Mouse (Mus musculus): ENCODE results near the gene Gpc6. TPM values are rescaled to one million over a fixed set of nuclear protein-coding genes. Genes with fewer than 3 reads are reported as not detected.

The Gpc6 gene
- polyA plus RNA-seq, 2 experiments: 26.1 to 39.5 TPM

DNA sequence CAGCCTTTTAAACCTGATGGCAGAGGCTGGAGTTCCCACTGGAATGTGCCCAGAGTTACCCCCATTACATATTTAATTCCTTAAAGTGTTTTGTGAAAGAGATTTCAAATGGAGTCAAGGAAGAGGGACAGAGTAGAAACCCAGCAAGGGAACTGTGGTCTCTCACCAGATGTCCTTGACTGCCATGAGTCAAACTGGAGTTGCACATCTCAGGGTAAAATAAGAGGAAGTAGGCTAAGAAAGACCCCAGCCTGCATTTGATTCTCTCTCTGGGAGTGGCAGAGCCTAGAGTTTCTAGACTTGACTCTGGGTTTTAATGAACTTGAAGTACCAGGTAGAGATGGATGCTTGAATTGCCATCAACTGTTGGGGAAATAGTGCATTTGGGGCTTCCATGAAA lies 946.2 kb downstream of the Gpc6 start:
- Histone ChIP-seq H3K9me3 (ENCODE audit: control insufficient read depth, low read length) (no peaks in the 10 kb centered on the region), H3K4me2 (replicated peaks; ENCODE audit: low read depth, low read length, severe bottlenecking) (no peak overlapping the region), H3K4me1 (ENCODE audit: control insufficient read depth, insufficient read depth, low read length) (peaks cover 4% of the 10 kb centered on the region; the same call in 1 of the 2 replicates), H3K4me3 (replicated peaks; ENCODE audit: low read length) (no peak overlapping the region), H3K9ac (ENCODE audit: low read depth, low read length, severe bottlenecking) (no peak overlapping the region), H3K36me3 (ENCODE audit: control insufficient read depth, insufficient read depth, low read length) (peaks cover 3% of the 10 kb centered on the region; the same call in 1 of the 2 replicates), H3K27me3 (ENCODE audit: control insufficient read depth, insufficient read depth, low read length) (no peaks in the 10 kb centered on the region), H3K27ac (replicated peaks; ENCODE audit: low read depth, low read length) (no peak overlapping the region)
- ATAC-seq (ENCODE audit: low FRiP score, low read depth): no peak
- no peak for DNase-seq (ENCODE audit: low spot score)
- no peak for TF ChIP-seq POLR2A (IDR thresholded peaks at IDR 0.05; ENCODE audit: borderline replicate concordance, extremely low read depth, insufficient read depth, insufficient read length)

GRCm38 (mm10) chr14:117879313-117879712 lies 954.2 kb downstream of the Gpc6 start:
- H3K9me3 ChIP-seq (ENCODE audit: control insufficient read depth, low read length): no peaks in the 10 kb centered on the region
- 86% methylated on average over 9 of the region's 9 CpGs for WGBS
- no peak overlapping the region for H3K27ac ChIP-seq (replicated peaks; ENCODE audit: low read depth, low read length)
- no peak for TF ChIP-seq POLR2A (IDR thresholded peaks at IDR 0.05; ENCODE audit: borderline replicate concordance, extremely low read depth, insufficient read depth, insufficient read length)
- no peak overlapping the region for H3K4me2 ChIP-seq (replicated peaks; ENCODE audit: low read depth, low read length, severe bottlenecking)
- no peak overlapping the region for H3K9ac ChIP-seq (ENCODE audit: low read depth, low read length, severe bottlenecking)
- H3K36me3 ChIP-seq (ENCODE audit: control insufficient read depth, insufficient read depth, low read length): no peaks in the 10 kb centered on the region
- no peak for DNase-seq (ENCODE audit: low spot score)
- no peaks in the 10 kb centered on the region for H3K27me3 ChIP-seq (ENCODE audit: control insufficient read depth, insufficient read depth, low read length)
- H3K4me1 ChIP-seq (ENCODE audit: control insufficient read depth, insufficient read depth, low read length): no peaks in the 10 kb centered on the region
- H3K4me3 ChIP-seq (replicated peaks; ENCODE audit: low read length): no peak overlapping the region
- peak; percentile 4; the same call in 1 of the 2 replicates for ATAC-seq (ENCODE audit: low FRiP score, low read depth)

GRCm38 (mm10) chr14:117881112-117881511 lies 956.0 kb downstream of the Gpc6 start:
- Histone ChIP-seq H3K9me3 (ENCODE audit: control insufficient read depth, low read length) (no peaks in the 10 kb centered on the region), H3K27me3 (ENCODE audit: control insufficient read depth, insufficient read depth, low read length) (no peaks in the 10 kb centered on the region), H3K4me3 (replicated peaks; ENCODE audit: low read length) (no peak overlapping the region), H3K27ac (replicated peaks; ENCODE audit: low read depth, low read length) (no peak overlapping the region), H3K4me1 (ENCODE audit: control insufficient read depth, insufficient read depth, low read length) (no peaks in the 10 kb centered on the region), H3K36me3 (ENCODE audit: control insufficient read depth, insufficient read depth, low read length) (no peaks in the 10 kb centered on the region), H3K4me2 (replicated peaks; ENCODE audit: low read depth, low read length, severe bottlenecking) (no peak overlapping the region), H3K9ac (ENCODE audit: low read depth, low read length, severe bottlenecking) (no peak overlapping the region)
- DNase-seq (ENCODE audit: low spot score) (no peak), ATAC-seq (ENCODE audit: low FRiP score, low read depth) (no peak)
- WGBS: 49% methylated on average over 6 of the region's 6 CpGs
- TF ChIP-seq POLR2A (IDR thresholded peaks at IDR 0.05; ENCODE audit: borderline replicate concordance, extremely low read depth, insufficient read depth, insufficient read length): no peak

DNA sequence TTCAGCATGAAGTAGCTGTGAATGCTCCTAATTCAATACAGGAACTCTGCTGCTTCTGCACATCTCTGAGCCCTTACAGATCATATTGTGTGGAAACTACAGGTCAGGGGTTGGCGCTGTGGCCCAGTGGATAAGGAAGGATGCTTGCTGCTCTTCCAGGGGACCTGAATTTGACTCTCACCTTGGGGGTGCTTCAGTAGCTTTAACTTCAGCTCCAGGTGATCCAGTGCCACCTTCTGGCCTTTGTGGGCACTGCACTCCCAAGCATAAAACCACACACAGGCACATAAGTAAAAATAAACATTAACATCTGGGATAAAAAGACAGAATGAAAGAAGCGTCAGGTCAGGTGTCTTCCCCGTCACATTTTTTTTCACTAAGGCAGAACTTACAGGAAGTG lies 957.1 kb downstream of the Gpc6 start:
- H3K4me3 ChIP-seq (replicated peaks; ENCODE audit: low read length): no peak overlapping the region
- DNase-seq (ENCODE audit: low spot score) (no peak), ATAC-seq (ENCODE audit: low FRiP score, low read depth) (no peak)
- TF ChIP-seq POLR2A (IDR thresholded peaks at IDR 0.05; ENCODE audit: borderline replicate concordance, extremely low read depth, insufficient read depth, insufficient read length): no peak
- no peak overlapping the region for H3K4me2 ChIP-seq (replicated peaks; ENCODE audit: low read depth, low read length, severe bottlenecking)
- no peaks in the 10 kb centered on the region for H3K36me3 ChIP-seq (ENCODE audit: control insufficient read depth, insufficient read depth, low read length)
- H3K9me3 ChIP-seq (ENCODE audit: control insufficient read depth, low read length): no peaks in the 10 kb centered on the region
- H3K4me1 ChIP-seq (ENCODE audit: control insufficient read depth, insufficient read depth, low read length): no peaks in the 10 kb centered on the region
- 57% methylated on average over 3 of the region's 3 CpGs for WGBS
- no peaks in the 10 kb centered on the region for H3K27me3 ChIP-seq (ENCODE audit: control insufficient read depth, insufficient read depth, low read length)
- no peak overlapping the region for H3K27ac ChIP-seq (replicated peaks; ENCODE audit: low read depth, low read length)
- H3K9ac ChIP-seq (ENCODE audit: low read depth, low read length, severe bottlenecking): no peak overlapping the region

GRCm38 (mm10) chr14:117889653-117890052 lies 964.5 kb downstream of the Gpc6 start:
- DNase-seq (ENCODE audit: low spot score) (no peak), ATAC-seq (ENCODE audit: low FRiP score, low read depth) (no peak)
- H3K27me3 ChIP-seq (ENCODE audit: control insufficient read depth, insufficient read depth, low read length): no peaks in the 10 kb centered on the region
- TF ChIP-seq POLR2A (IDR thresholded peaks at IDR 0.05; ENCODE audit: borderline replicate concordance, extremely low read depth, insufficient read depth, insufficient read length): no peak
- H3K27ac ChIP-seq (replicated peaks; ENCODE audit: low read depth, low read length): no peak overlapping the region
- H3K9ac ChIP-seq (ENCODE audit: low read depth, low read length, severe bottlenecking): no peak overlapping the region
- no peaks in the 10 kb centered on the region for H3K9me3 ChIP-seq (ENCODE audit: control insufficient read depth, low read length)
- peaks cover 10% of the 10 kb centered on the region for H3K4me1 ChIP-seq (ENCODE audit: control insufficient read depth, insufficient read depth, low read length)
- 46% methylated on average over 2 of the region's 2 CpGs for WGBS
- H3K4me3 ChIP-seq (replicated peaks; ENCODE audit: low read length): no peak overlapping the region
- H3K4me2 ChIP-seq (replicated peaks; ENCODE audit: low read depth, low read length, severe bottlenecking): no peak overlapping the region
- H3K36me3 ChIP-seq (ENCODE audit: control insufficient read depth, insufficient read depth, low read length): no peaks in the 10 kb centered on the region

DNA sequence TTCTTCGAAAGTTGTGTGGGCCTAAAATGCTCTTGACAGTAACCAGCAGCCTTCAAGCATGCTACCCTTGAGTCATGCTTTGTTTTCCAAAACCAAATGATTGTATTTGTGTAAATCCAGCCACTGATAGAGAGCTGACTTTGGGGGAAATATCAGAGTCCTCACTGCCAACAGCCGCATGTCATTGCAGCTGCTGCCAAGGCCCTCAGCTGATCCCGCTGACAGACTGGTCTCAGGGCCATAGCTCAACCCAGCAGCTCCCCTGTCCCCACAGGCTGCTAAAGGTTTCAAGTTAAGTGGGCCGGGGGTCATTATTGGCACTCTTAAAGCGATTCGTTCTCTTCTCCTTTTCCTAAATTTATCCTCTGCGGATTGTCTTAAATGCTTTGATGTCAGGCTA lies 966.3 kb downstream of the Gpc6 start:
- 35% methylated on average over 7 of the region's 7 CpGs for WGBS
- Histone ChIP-seq H3K36me3 (ENCODE audit: control insufficient read depth, insufficient read depth, low read length) (no peaks in the 10 kb centered on the region), H3K9ac (ENCODE audit: low read depth, low read length, severe bottlenecking) (no peak overlapping the region), H3K4me3 (replicated peaks; ENCODE audit: low read length) (no peak overlapping the region), H3K4me1 (ENCODE audit: control insufficient read depth, insufficient read depth, low read length) (peaks cover 10% of the 10 kb centered on the region), H3K27me3 (ENCODE audit: control insufficient read depth, insufficient read depth, low read length) (no peaks in the 10 kb centered on the region), H3K27ac (replicated peaks; ENCODE audit: low read depth, low read length) (no peak overlapping the region), H3K9me3 (ENCODE audit: control insufficient read depth, low read length) (no peaks in the 10 kb centered on the region), H3K4me2 (replicated peaks; ENCODE audit: low read depth, low read length, severe bottlenecking) (no peak overlapping the region)
- no peak for DNase-seq (ENCODE audit: low spot score)
- 0 out of 2 replicates have a peak, but pooled peaks have one; percentile 50 for ATAC-seq (ENCODE audit: low FRiP score, low read depth)
- TF ChIP-seq POLR2A (IDR thresholded peaks at IDR 0.05; ENCODE audit: borderline replicate concordance, extremely low read depth, insufficient read depth, insufficient read length): no peak

Measured in limb, embryonic 14.5 days (tissue).